Mouse (Mus musculus) kidney, adult 2 months (tissue): ENCODE measurements around the gene Diaph3. TPM values are rescaled to one million over a fixed set of nuclear protein-coding genes. Genes with fewer than 3 reads are reported as not detected.

ENCODE experiments used
- DNase-seq: peaks from one replicate; pipeline ENCODE4 v3.0.0; 2021
- H3K27ac ChIP-seq: fragments of 200-500 bp; 2 replicates; pipeline ENCODE4 v1.5.1; 2012; ENCODE audit warnings: low read depth, low read length, control low read depth, inconsistent platforms; ENCODE audit not compliant: insufficient read depth
- H3K27me3 ChIP-seq: fragments of 200-500 bp; replicated peaks from 2 replicates; pipeline ENCODE4 v1.6.1; 2012; ENCODE audit warnings: mild to moderate bottlenecking, moderate library complexity, low read length, inconsistent platforms; ENCODE audit not compliant: control insufficient read depth, insufficient read depth
- H3K36me3 ChIP-seq: fragments of 200-500 bp; 2 replicates; pipeline ENCODE4 v1.6.1; 2012; ENCODE audit warnings: mild to moderate bottlenecking, moderate library complexity, low read length, inconsistent platforms; ENCODE audit not compliant: control insufficient read depth, insufficient read depth
- H3K4me1 ChIP-seq: fragments of 200-500 bp; 2 replicates; pipeline ENCODE4 v1.6.1; 2011; ENCODE audit warnings: low read length; ENCODE audit not compliant: control insufficient read depth, insufficient read depth
- H3K4me3 ChIP-seq: fragments of 200-500 bp; 2 replicates; pipeline ENCODE4 v1.5.1; 2011; ENCODE audit warnings: mild to moderate bottlenecking, low read depth, low read length, control low read depth; ENCODE audit not compliant: insufficient read depth
- CTCF ChIP-seq: fragments of 200-500 bp; conservative IDR thresholded peaks from 2 replicates; pipeline ENCODE4 v1.5.1; 2011; ENCODE audit warnings: low read depth, mild to moderate bottlenecking, control low read depth, low read length, moderate library complexity, mixed read lengths; ENCODE audit not compliant: insufficient read depth, insufficient read length
- POLR2A ChIP-seq: fragments of 200-500 bp; IDR thresholded peaks from one replicate; pipeline ENCODE4 v1.6.1; 2011; ENCODE audit warnings: low read depth, low read length, control low read depth
- WGBS: fragments of 180-500 bp; shearing (Covaris S2); methylation state at CpG from one replicate; pipeline ENCODE4 v1.1.7; 2018; 5-methylcytosine and 5-hydroxymethylcytosine counted together
- polyA plus RNA-seq: library from polyadenylated mRNA; depleted of rRNA; stranded (reverse); fragments of >200 nt; gene quantifications from 2 replicates; pipeline ENCODE4 v1.2.3, GENCODE M21; 2012

Gene Diaph3
- polyA plus RNA-seq, 1 experiment: 0.08 TPM

GRCm38 (mm10) chr14:86714088-86714690, 426.8 kb downstream of the Diaph3 start:
- TF ChIP-seq CTCF (no peak), POLR2A (no peak)
- H3K36me3 ChIP-seq: no peaks in the 10 kb centered on the region
- no peaks in the 10 kb centered on the region for H3K27me3 ChIP-seq
- no peak overlapping the region for H3K4me3 ChIP-seq
- no peak for DNase-seq
- 79% methylated on average over 2 of the region's 2 CpGs for WGBS
- H3K4me1 ChIP-seq: no peaks in the 10 kb centered on the region
- no peak overlapping the region for H3K27ac ChIP-seq

GRCm38 (mm10) chr14:86704080-86704479, 437.0 kb downstream of the Diaph3 start:
- H3K4me1 ChIP-seq: no peaks in the 10 kb centered on the region
- H3K27ac ChIP-seq: no peak overlapping the region
- TF ChIP-seq POLR2A (no peak), CTCF (no peak)
- WGBS: 34% methylated on average over 3 of the region's 3 CpGs
- H3K27me3 ChIP-seq: no peaks in the 10 kb centered on the region
- H3K36me3 ChIP-seq: no peaks in the 10 kb centered on the region
- DNase-seq: no peak
- no peak overlapping the region for H3K4me3 ChIP-seq

GRCm38 (mm10) chr14:86701145-86701544, 439.9 kb downstream of the Diaph3 start:
- WGBS: 96% methylated on average over 4 of the region's 4 CpGs

DNA sequence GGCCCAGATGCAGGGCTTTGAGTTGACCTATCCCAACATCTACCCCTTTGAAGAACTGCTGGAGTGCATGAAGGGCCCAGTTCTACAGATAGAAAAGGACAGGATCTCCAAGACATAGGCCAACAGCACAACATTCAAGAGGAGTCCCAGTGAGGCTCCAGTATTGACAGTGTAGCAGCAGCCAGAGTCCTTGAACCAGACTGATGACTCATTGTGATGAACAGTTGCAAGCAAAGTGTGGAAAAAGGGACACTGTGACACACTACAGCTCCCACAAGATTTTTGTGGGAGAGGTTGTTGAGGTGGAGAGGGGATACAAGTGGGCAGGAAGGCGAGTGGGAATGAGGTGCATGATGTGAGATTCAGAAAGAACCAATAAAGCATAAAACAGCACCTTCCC, 443.1 kb downstream of the Diaph3 start:
- H3K36me3 ChIP-seq: no peaks in the 10 kb centered on the region
- no peaks in the 10 kb centered on the region for H3K4me1 ChIP-seq
- H3K4me3 ChIP-seq: no peak overlapping the region
- TF ChIP-seq POLR2A (no peak), CTCF (no peak)
- H3K27ac ChIP-seq: no peak overlapping the region
- no peak for DNase-seq
- no peaks in the 10 kb centered on the region for H3K27me3 ChIP-seq
- 91% methylated on average over 1 of the region's 1 CpGs for WGBS

More at GRCm38 (mm10) chr14:86701145-86701544, 439.9 kb downstream of the Diaph3 start:
- Histone ChIP-seq H3K4me1 (no peaks in the 10 kb centered on the region), H3K4me3 (no peak overlapping the region), H3K27me3 (no peaks in the 10 kb centered on the region), H3K36me3 (no peaks in the 10 kb centered on the region), H3K27ac (no peak overlapping the region)
- TF ChIP-seq CTCF: no peak
- no peak for TF ChIP-seq POLR2A
- no peak for DNase-seq

GRCm38 (mm10) chr14:86692714-86693113, 448.3 kb downstream of the Diaph3 start:
- Histone ChIP-seq H3K27ac (no peak overlapping the region), H3K4me1 (no peaks in the 10 kb centered on the region), H3K4me3 (no peak overlapping the region), H3K36me3 (no peaks in the 10 kb centered on the region), H3K27me3 (no peaks in the 10 kb centered on the region)
- no peak for TF ChIP-seq CTCF
- no peak for TF ChIP-seq POLR2A
- 88% methylated on average over 4 of the region's 4 CpGs for WGBS
- DNase-seq: no peak

DNA sequence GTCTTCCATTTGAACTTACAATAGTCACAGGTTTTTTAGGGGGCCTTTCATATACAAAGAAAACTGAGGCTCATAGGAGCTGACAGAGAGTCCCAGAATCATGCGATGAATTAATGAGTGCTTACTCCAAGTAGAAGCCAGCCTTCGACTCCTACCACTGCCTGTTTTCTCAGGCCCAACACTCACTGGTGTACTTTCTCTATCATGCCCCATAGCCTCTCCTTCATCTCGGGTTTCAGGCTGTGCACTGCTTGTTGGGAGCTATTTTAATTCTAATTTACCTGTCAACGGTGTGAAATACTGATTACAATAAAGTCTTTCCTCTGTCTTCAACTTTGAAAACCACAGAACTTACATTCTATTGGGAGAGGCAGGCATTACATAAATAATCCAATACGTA, 449.7 kb downstream of the Diaph3 start:
- no peaks in the 10 kb centered on the region for H3K36me3 ChIP-seq
- WGBS: 49% methylated on average over 5 of the region's 5 CpGs
- no peak for DNase-seq
- TF ChIP-seq POLR2A (no peak), CTCF (no peak)
- H3K4me1 ChIP-seq: no peaks in the 10 kb centered on the region
- H3K27me3 ChIP-seq: no peaks in the 10 kb centered on the region
- H3K27ac ChIP-seq: no peak overlapping the region
- H3K4me3 ChIP-seq: no peak overlapping the region

DNA sequence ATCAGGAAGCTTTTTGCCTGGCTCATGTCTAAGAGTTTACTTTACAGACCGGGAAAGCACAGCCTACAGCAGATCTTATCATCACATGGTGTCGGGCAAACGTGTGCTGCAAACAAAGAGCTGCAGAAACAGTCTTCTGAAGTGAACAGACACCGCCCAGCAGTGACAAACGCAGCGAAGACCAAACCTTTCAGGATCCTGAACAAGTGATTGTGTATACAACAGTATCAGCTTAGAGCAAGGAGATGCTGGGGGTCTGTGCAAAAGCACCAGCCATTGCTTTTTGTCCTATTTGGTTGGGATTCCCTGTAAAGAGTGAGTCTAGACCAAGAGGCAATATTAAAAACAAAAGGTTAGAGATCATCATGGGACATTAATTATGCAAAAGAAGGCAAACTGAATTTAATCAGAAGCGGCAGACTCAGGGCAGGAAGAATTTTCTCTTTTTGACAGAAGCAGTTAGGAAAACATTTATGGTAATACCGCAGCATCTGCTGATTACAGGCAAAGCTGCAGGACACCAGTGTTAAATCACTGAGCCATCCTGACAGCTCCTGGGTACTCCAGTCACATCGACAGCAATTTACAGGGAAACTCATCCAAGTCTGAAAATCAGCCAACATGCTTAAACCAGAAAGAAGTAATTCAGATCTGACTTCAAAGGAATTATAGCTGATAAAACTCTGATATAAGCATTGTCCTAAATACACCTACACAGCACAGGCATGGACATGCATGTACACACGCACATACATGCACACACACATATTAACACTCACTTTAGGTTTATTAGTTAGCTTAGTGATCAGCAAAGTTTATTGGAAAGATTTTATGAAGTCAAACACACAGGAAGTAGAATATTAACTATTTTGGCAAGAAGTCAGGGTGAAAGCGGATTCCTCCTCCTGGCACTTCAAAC, 456.2 kb downstream of the Diaph3 start:
- Histone ChIP-seq H3K36me3 (no peaks in the 10 kb centered on the region), H3K4me3 (no peak overlapping the region), H3K27ac (no peak overlapping the region), H3K27me3 (no peaks in the 10 kb centered on the region), H3K4me1 (peaks cover 3% of the 10 kb centered on the region; the same call in 1 of the 2 replicates)
- WGBS: 42% methylated on average over 11 of the region's 11 CpGs
- TF ChIP-seq POLR2A (no peak), CTCF (no peak)
- peak; percentile 47 for DNase-seq
